Mouse (Mus musculus): ENCODE measurements at regions not wholly inside any gene's neighbourhood (a gene's known extent, or its start where the extent isn't known, plus 50 kb on each side); places are given as distances from the start of the nearest gene placed in this dataset.
A peak's percentile ranks its signal among the peaks of the same experiment; 100 is the strongest.

DNA sequence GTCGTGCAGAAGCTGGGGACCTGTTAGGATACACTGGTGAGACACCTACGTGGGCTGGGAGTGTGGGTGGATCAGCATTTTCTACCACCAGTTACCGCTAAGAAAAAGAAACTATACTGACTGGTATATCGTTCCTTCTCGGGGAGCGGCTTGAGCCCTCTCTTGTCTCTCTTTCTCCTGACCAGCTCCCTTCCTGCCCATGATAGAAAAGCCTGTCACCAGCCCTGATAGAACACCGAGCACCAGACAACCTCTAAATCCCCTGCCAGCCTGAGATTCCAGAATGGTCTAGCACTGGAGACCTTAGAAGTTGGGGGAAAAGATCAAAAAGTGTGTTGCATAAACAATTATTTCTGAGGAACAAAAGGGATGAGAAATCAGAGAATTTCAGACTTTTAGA, 76.3 kb upstream of the Kcnd3 start:
- no peak for DNase-seq (ENCODE audit: low read depth, low spot score)

- no peak for DNase-seq (ENCODE audit: low read depth, low spot score)
Observed at GRCm38 (mm10) chr3:105376346-105376745, 75.8 kb upstream of the Kcnd3 start.

- DNase-seq (ENCODE audit: low read depth, low spot score): no peak
Observed at GRCm38 (mm10) chr3:105380818-105381217, 71.3 kb upstream of the Kcnd3 start.

DNA sequence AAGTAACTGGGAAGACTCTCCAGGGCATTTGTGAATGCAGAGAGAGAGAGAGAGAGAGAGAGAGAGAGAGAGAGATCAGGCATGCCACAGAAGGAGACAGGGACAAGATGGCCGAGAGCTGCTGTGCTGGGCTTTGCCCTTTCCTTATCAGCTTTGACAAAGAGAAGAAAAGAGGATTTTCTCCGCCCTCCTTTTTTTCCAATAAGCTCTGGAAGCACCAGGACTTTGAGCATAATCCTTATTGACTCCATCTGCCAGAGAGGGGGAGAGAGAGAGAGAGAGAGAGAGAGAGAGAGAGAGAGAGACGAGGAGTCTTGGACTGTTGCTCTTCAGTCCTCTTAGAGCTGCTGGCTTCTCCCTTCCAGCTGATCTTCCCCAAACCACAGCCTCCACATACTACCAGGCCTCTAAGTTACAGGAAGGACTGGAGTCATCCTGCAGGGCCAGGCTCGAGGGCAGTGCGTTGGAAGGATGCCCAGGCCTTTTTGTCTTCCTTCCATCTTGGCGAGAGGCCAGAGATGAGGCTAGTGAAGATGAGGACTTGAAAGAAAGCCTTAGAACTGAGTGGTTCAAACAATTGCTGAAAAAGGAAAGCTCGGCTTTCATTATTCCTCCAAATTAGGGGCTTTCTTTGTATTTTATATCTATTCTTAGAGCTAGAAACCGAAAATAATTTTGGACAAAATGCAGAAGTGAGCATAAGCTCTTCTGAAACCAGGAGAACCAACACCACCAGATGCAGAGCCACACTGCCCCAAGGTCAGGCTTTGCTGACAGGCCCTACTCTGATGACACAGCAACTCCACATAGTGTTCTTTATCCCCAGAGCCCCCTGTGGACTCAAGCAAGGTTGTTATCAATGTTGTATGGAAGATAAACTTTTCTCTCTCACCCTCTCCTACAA, 59.3 kb upstream of the Kcnd3 start:
- peak; percentile 73 for DNase-seq (ENCODE audit: low read depth, low spot score)

All from brain, adult 2 months (tissue).